Mouse (Mus musculus): Measurements from ENCODE around the gene Sdf4. TPM values are rescaled to one million over a fixed set of nuclear protein-coding genes. Genes with fewer than 3 reads are reported as not detected.

Gene Sdf4
- total RNA-seq, 2 experiments from 2014 or later = 105 to 108 TPM

GRCm38 (mm10) chr4:155993606-155994005 is 934 bp downstream of the Sdf4 start:
- intact Hi-C loops (cut with DNase I) = no loop called here
- DNase-seq = no peak

- DNase-seq = no peak
- intact Hi-C loops (cut with DNase I) = no loop called here
Observed at GRCm38 (mm10) chr4:156004109-156004508, 11.4 kb downstream of the Sdf4 start.

DNA sequence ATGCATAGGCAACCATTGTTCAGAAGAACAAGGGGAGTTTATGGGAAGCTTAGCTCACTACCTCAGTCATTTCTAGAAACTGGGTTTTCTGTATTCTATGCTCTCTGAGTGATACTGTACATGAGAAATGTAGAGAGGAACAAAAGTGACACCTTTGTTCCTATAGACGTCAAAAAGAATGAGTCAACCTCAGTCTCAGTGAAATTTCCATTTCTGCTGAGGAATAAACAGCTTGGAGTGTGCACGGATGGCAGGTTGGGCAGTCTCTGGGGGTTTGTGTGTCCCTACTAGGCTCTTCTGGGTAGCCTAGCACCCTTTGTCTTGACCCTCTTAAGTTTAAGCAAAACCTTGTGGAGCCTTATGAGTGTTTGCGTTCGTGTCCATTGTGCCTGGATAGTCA is 15.7 kb downstream of the Sdf4 start:
- intact Hi-C loops (cut with DNase I) = no loop called here
- DNase-seq = no peak

GRCm38 (mm10) chr4:156013637-156014036 is 21.0 kb downstream of the Sdf4 start, which contains the start of gene Tnfrsf4:
Gene Tnfrsf4 (plus strand): TSS chr4:156013843.
- DNase-seq = no peak
- intact Hi-C loops (cut with DNase I) = no loop called here

GRCm38 (mm10) chr4:156014436-156014835 is 21.8 kb downstream of the Sdf4 start:
- no peak for DNase-seq
- intact Hi-C loops (cut with DNase I) = no loop called here

DNA sequence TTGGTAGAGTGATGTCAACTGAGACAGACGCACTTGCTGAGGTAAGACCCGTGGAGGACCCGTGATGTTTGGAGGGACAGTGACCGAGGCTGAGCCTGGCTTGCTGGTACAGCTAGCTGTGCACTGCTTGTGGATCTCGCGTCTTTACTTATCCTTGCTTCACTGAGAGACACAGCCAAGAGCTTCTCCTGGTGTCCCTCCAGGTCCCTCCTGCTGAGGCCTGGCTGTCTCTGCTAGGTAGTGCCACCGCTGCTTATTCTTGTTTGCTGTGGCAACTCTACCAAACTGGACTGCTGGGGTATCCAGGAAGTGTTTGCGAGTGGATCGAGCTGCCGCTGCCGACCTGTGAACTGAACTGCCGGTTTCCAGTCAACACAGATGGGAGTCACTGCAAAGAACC is 27.1 kb downstream of the Sdf4 start:
- intact Hi-C loops (cut with DNase I) = no loop called here

DNA sequence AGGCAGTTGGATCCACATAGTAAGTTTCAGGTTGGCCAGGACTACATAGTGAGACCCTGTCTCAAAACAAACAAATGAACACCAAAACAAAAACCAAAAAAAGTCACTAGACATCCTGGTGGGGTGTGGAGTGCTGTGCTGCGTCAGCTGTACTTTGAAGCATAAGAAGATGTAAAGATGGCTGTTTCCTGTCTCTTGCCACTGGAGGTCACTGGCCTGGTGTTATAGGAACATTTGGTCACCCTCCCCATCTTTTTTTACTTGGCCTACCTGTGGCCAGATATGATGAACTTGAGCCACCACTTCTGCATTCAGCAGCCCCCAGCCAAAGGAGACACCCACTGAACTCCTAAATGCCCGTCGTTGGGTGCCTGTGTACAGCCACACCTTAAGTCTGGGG is 28.7 kb downstream of the Sdf4 start:
- no peak for DNase-seq
- intact Hi-C loops (cut with DNase I) = no loop called here

More for the DNA sequence above, 27.1 kb downstream of the Sdf4 start:
- DNase-seq = no peak

DNA sequence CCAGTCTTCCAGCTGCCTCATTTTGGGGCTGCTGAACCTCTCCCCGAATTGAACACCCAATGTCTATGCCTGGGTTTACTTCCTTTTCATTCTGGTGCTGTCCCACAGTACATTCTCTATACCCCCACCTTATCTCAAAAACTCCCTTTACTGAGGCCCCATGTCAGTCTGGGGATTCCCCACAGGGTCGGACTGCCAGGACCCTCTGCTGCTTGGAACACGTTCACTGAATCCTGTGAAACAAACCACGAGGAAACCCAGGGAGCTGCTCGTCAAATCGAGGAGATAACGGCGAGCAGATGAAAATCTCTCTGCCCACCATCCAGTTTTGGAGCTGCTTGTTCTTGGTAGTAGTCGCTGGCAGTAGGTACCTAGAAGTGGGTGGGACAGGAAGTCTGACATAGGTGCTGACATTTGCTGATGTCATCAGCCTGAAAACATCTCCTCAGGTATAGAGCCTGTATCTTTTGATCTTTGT is 29.3 kb downstream of the Sdf4 start:
- DNase-seq = no peak
- intact Hi-C loops (cut with DNase I) = no loop called here

- DNase-seq = no peak
- intact Hi-C loops (cut with DNase I) = no loop called here
Observed at GRCm38 (mm10) chr4:156023520-156023919, 30.8 kb downstream of the Sdf4 start.

GRCm38 (mm10) chr4:156024184-156024583 is 31.5 kb downstream of the Sdf4 start:
- intact Hi-C loops (cut with DNase I) = no loop called here
- peak; percentile 46 to 56 for DNase-seq

- intact Hi-C loops (cut with DNase I) = no loop called here
Observed at GRCm38 (mm10) chr4:156026013-156026412, 33.3 kb downstream of the Sdf4 start, which contains the start of gene Tnfrsf18. Gene Tnfrsf18 (plus strand): TSS chr4:156026164.

GRCm38 (mm10) chr4:156028580-156028979 is 35.9 kb downstream of the Sdf4 start:
- DNase-seq = no peak
- intact Hi-C loops (cut with DNase I) = no loop called here

More at GRCm38 (mm10) chr4:156026013-156026412, 33.3 kb downstream of the Sdf4 start, which contains the start of gene Tnfrsf18:
- DNase-seq = peak; percentile 61 to 68

DNA sequence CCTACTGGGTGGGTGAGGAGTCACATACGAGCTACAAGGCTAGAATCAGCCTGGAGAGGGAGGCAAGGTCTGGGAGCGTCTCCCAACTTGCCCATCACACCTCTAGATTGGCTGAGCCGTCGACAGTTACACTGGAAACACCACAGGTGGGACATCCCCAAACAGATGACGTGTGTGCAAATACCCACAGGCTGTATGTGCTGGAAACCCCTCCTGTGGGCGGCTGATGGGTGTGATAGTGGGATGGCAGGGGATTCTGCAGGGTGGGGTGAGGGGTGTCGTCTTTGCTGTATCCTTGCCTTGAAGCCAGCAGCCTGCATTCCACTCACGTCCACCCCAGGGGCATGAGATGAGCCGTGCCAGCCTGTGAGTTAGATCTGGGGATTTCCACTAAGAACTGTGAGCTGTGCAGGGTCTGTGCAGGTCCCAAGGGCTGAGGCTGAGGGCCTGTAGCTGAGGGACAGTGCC is 38.0 kb downstream of the Sdf4 start:
- DNase-seq = no peak
- intact Hi-C loops (cut with DNase I) = loop anchor here (5.0 kb wide), 1 partner anchor 68 kb away; the partner anchor contains the start of gene C1qtnf12

GRCm38 (mm10) chr4:156031255-156031592 is 38.6 kb downstream of the Sdf4 start:
- intact Hi-C loops (cut with DNase I) = loop anchor here (5.0 kb wide), 1 partner anchor 69 kb away; the partner anchor contains the start of gene C1qtnf12
- DNase-seq = no peak

GRCm38 (mm10) chr4:156031593-156032391 is 39.1 kb downstream of the Sdf4 start:
- intact Hi-C loops (cut with DNase I) = loop anchor here (5.0 kb wide), 1 partner anchor 69 kb away; the partner anchor contains the start of gene C1qtnf12
- DNase-seq = peak; percentile 90 to 91

DNA sequence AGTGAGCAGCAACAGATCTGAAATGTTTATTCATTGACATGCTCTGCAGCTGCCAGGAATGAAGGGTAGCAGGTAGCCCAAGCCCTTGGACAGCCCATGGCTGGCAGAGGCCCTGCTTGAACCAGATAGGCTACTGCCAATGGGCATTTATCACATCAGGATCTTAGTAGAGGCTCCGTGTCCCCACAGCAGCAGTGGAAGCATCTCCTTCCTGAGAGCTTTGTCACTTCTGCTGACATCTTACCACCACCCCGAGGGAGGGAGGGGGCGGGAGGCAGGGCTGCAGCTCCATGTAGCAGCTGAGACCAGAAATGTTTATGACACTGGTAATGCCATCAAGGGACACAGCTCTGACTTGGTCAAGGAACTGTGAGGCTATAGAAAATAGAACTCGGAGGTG is 40.2 kb downstream of the Sdf4 start:
- DNase-seq = no peak
- intact Hi-C loops (cut with DNase I) = loop anchor here (5.0 kb wide), 1 partner anchor 71 kb away; the partner anchor contains the start of gene C1qtnf12

- peak; percentile 52 to 66 for DNase-seq
- intact Hi-C loops (cut with DNase I) = loop anchor here (5.0 kb wide), 1 partner anchor 71 kb away; the partner anchor contains the start of gene C1qtnf12
Observed at GRCm38 (mm10) chr4:156033476-156034119, 40.9 kb downstream of the Sdf4 start.

GRCm38 (mm10) chr4:156034301-156034700 is 41.6 kb downstream of the Sdf4 start:
- no peak for DNase-seq
- intact Hi-C loops (cut with DNase I) = loop anchor here (5.0 kb wide), 1 partner anchor 72 kb away; the partner anchor contains the start of gene C1qtnf12

- intact Hi-C loops (cut with DNase I) = loop anchor here (5.0 kb wide), 1 partner anchor 73 kb away; the partner anchor contains the start of gene C1qtnf12
- DNase-seq = no peak
Observed at GRCm38 (mm10) chr4:156034901-156035300, 42.2 kb downstream of the Sdf4 start.

DNA sequence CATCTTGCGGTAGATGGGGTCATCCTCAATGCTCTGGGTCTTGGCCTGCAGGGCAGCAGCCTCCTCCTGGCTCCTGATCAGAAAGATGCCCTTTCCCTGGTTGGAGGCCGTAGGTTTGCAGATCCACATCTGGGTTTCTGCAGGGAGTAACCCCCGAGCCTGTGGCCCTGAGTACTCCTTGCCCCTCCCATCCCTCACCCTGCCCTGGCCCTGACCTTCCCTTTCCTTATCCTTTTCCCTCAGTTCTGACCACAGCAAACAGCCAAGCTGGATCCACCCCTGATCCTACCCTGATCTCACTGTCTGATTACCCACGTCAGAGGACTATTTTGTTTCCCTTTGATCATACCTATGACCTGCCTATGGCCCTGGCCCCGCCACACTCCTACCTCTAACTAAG is 52.1 kb downstream of the Sdf4 start:
- DNase-seq = no peak
- intact Hi-C loops (cut with DNase I) = no loop called here

GRCm38 (mm10) chr4:156049779-156050178 is 57.1 kb downstream of the Sdf4 start:
- intact Hi-C loops (cut with DNase I) = no loop called here
- DNase-seq = no peak

All from heart, postnatal 10 days (tissue).